Mouse (Mus musculus): Measurements from ENCODE around the gene Olfr981.
"Not testable (repeated sequence)": the region's sequence is repeated elsewhere in the genome, so short reads cannot be mapped to it uniquely, and the experiment has no call there.

Gene Olfr981

DNA sequence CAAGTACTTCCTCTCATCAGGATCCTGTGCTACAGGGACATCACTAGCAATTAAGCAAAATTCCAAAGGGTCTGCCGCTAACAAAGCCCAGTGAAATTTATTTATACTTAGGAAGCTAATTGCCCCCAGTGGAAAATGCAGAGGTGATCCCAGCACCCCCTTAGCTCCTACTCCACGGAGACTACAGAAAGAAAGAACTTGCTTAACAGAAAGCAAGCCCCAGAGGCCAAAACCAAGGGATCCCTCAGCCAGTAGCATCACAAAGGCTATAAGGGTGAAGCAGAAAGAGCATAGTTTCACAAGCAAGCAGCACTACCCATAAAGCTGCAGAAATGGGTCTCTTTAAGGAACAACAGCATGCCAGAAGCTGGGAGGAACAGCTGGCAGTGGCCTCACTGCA is at the start of gene Olfr981:
Gene Olfr981, plus strand, starts transcription at position 301 of the 400 bp plus-strand sequence.
- DNase-seq: no peak

DNA sequence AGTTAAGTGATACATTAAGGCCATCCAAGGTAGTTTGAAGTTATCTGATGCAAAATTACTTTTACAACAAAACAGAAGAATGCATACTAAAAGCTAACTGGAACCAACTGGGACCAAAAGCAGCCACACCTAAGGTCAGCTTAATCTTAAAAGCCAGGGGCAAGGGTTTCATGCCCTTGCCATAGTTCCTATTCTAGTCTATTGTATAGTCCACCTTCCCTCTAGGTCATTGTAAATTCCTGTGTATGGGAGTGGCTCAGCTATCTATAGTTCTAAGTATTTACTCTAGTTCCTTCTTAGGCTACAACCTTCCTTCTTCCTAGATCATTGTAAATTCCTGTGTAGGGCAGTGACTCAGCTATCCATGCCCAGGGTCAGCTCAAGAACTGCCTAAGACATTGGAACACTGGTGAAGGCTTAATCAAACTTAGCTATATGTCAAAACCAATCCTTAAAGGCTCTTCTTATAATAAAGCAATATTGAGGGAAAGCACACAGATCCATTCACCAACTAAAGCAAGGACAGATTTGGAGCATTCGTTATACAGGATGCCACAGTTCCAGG is 44.6 kb upstream of the Olfr981 start:
- DNase-seq: not testable (repeated sequence)

DNA sequence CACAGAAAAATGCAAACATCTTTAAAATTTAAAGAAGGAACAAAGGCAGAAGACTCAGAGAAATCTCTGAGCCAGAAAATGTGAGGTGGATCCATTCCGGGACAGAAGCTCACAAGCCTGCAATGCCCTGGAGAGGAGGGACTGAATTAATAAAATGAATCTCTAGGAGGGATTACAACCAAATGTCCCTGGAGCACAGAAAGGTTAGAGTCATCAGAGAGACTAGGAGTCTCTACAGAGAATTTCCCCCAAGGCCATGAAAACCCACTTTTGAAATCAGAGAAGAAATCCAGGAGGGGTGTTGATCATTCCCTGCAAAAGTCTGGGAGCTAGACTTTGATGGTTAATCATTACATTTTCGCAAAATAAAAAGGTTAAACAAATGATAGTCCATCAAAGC is 29.5 kb upstream of the Olfr981 start, which contains the start of gene Olfr978:
Gene Olfr978, plus strand, starts transcription at position 301 of the 400 bp plus-strand sequence.
- DNase-seq: no peak

DNA sequence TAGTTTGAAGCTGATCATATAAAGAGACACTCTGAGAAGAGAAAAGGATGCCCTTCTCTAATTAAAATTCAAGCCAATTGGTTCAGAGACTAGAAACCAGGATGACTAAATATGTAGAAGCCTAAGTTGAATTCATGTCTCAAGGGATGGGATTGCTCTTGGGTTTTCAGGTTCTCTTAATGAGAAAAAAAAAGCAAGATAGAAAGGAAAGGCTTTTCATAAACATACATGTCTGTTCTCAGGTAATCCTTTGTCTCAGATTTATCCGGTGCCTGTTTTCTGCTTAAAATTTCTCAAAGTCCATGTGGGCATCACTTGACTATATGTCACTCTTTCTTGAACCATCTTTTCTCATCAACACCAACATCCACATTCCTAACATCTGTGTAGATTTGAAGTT is 17.9 kb upstream of the Olfr981 start, which contains the start of gene Olfr979:
Gene Olfr979, minus strand, starts transcription at position 101 of the 400 bp plus-strand sequence.
- DNase-seq: no peak

DNA sequence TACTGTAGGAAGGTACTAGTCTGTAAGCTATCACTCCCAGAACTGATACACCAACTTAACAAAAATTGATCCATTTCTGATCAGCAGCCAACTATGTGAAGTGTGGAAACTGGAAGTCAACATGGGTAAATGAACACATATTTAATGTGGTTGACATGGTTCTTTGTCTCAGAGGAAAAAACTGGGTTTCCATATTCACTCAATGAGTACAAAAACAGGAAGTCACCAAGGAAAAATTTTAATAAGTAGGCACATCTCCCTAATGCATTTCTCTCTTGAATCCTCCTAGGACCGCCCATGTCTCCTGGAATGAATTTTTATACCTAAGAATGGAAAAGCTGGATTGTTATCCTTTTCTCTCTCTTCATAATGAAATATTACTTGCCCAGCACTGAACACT is 11.8 kb upstream of the Olfr981 start, which contains the start of gene Olfr980:
Gene Olfr980, minus strand, starts transcription at position 101 of the 400 bp plus-strand sequence.
- no peak for DNase-seq

DNA sequence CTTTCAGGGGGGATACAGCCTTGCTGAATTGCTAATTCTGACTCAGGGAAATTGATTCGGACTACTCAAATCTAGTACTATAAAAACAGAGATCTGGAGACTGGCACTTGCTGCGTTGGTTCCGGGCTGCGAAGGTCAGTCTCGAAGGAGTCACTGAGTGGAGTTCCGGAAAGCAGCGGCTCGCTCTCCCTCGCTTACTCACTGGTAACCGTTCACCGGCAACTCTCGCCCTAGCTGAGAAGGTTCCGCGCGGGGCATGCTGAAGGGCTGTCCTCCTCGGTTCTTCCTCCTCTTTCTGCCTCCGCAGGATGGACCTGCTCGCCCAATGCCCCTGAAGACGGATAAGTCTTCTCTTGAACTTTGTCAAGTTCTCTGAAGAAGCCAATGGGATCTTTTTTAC is 28.9 kb downstream of the Olfr981 start:
- no peak for DNase-seq

DNA sequence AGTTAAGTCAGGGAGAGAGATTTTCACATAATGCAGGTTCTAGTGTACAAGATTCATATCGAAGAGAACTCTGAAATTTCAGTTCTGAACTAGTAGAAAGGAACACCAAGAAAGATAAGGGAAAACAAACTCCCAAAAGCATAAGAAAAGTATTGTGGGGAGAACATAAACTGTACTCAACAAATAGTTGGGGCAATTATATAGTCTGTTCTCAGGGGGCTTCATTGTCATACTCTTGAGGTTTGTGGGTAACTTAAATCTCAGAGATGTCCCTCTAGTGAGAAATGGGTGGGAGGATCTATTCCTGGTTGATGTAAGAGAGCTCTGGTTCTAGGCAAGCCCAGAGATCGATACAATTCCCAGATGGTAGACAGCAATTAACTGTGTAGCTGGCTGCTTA is 52.3 kb downstream of the Olfr981 start, which contains the start of gene Olfr982:
Gene Olfr982, plus strand, starts transcription at position 301 of the 400 bp plus-strand sequence.
- no peak for DNase-seq
